Mouse (Mus musculus): ENCODE measurements at regions not wholly inside any gene's neighbourhood (a gene's known extent, or its start where the extent isn't known, plus 50 kb on each side); places are given as distances from the start of the nearest gene placed in this dataset.
"Not testable (repeated sequence)": the region's sequence is repeated elsewhere in the genome, so short reads cannot be mapped to it uniquely, and the experiment has no call there.

DNA sequence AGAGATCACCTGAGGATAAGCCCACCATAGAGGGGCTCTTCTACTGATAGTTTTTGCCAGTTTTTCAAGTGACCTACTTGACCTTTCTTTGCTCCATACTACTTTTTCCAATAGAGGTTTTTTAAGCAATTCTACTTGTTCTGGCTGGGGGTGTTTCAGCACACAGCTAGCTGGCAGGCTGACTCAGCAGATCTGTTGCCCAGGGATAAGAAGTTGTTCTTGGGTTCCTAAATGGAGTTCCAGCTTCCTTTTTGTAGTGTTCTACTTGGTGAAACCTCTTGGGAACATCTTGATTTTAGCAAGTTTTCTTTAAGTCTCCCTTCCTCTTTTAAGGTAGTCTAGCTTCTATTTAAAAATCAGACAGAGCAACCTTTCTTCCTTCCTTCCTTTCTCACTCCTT lies 61.0 kb downstream of the 4930474N05Rik start:
- DNase-seq (ENCODE audit: low spot score in 2 of 2): no peak

DNA sequence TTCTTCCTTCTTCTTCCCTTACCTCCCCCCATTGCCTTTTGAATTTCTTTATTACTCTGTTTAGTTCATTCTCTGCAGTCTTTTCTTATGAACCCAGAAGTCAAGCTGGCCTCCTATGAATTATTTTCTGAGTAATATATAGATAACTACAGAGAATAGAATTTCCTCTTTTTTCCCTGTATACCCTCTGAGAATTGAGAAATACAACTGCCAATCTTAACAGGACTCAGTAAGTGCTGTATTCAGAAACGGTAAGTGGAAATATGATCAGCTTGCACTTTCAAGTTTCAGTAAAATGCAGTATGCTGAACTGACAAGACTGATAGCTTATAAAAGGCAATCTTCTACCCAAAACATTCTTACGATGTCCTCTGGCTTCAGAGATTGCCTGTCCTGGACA lies 61.5 kb downstream of the 4930474N05Rik start:
- DNase-seq (ENCODE audit: low spot score in 2 of 2): no peak

- DNase-seq (ENCODE audit: low spot score in 2 of 2): no peak
These were observed 89.0 kb downstream of the 4930474N05Rik start for GRCm38 (mm10) chr14:36183701-36184100.

GRCm38 (mm10) chr14:36196517-36196916 lies 101.8 kb downstream of the 4930474N05Rik start:
- no peak for DNase-seq (ENCODE audit: low spot score in 2 of 2)

DNA sequence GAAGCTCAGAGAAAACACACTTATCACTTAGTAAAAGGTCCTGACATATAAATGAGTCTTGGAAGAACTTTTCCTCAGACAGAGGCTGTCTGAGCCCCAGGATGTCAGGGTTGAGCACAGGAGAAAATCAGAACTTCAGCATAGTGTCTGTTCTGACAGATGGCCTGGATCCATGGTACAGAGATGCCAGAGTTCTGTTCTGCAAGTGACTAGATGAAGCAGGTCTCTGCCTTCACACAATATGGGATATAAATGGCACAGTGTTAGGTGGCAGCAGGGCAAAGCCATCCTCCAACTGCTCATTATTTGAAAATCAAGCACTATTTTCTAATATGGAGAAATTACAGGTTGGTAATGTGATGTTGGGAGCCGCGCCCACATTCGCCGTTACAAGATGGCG lies 103.7 kb downstream of the 4930474N05Rik start:
- DNase-seq (ENCODE audit: low spot score in 2 of 2): no peak

- no peak for DNase-seq (ENCODE audit: low spot score in 2 of 2)
These were observed 109.1 kb downstream of the 4930474N05Rik start for GRCm38 (mm10) chr14:36203855-36204254.

DNA sequence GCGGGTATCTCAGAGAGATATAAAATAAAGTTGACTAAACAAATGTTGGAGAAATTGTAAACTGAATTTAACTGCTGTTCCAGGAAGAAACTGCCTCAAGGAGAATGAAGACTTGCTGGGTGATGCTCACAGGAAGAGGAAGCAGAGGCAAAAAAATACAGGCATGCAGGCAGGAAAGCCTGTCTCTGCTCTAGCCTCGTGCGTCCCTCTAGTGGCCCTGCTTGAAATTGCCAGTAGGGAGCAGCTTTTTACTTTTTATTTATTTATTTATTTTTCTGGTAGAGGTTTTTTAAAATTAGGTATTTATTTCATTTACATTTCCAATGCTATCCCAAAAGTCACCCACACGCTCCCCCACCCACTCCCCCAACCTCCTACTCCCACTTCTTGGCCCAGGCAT lies 118.1 kb downstream of the 4930474N05Rik start:
- DNase-seq (ENCODE audit: low spot score in 2 of 2): peak; percentile 52 to 67

- DNase-seq (ENCODE audit: low spot score in 2 of 2): no peak
These were observed 151.1 kb downstream of the 4930474N05Rik start for GRCm38 (mm10) chr14:36245849-36246248.

DNA sequence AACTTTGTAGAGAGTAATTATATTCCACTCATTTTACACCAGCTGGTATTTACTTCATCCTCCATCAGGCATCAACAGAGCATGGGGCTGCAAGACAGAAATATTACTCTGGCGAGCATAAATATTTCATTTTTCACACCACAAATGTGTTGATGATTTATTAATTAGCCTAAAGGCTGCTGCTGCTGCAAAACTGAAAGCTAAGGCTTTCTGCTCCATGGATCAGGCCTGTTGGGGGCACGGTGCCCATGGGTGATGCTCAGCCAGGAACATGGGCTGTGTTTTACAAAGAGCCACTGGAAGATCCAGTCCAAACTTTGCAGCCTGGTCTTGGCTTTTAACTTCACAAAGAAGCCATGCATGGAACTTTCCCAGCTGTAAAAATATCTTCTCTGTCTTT lies 167.4 kb downstream of the 4930474N05Rik start:
- no peak for DNase-seq (ENCODE audit: low spot score in 2 of 2)

DNA sequence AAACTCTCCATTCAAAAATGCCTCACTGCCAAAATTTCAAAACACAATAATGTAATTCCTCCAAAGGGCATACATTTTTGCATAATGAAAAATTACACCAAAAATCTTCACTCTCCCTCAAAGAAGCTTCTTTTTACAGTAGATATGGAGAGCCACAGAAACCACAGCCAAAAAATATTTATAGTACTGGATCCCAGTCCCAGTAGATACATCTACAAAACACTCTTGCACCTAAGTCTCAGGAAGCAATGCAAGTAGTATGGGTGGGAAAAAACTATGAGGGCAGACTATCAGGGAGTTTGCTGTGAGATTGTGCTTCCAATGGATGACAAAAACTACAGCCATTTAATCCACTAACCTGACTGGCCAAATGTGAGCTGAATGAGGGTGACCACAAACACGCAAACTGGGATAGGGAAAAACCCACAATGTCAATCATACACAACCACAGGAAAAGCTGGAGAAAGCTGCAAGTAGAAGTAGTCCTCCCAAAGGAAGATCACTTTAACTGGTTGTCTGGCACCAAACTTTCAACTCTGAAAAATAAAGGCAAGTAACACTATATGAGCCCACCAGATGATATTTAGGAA lies 189.2 kb downstream of the 4930474N05Rik start:
- DNase-seq (ENCODE audit: low spot score in 2 of 2): no peak

GRCm38 (mm10) chr14:36288697-36289286 lies 194.1 kb downstream of the 4930474N05Rik start:
- no peak for DNase-seq (ENCODE audit: low spot score in 2 of 2)

GRCm38 (mm10) chr14:36310324-36310723 lies 215.6 kb downstream of the 4930474N05Rik start:
- no peak for DNase-seq (ENCODE audit: low spot score in 2 of 2)

DNA sequence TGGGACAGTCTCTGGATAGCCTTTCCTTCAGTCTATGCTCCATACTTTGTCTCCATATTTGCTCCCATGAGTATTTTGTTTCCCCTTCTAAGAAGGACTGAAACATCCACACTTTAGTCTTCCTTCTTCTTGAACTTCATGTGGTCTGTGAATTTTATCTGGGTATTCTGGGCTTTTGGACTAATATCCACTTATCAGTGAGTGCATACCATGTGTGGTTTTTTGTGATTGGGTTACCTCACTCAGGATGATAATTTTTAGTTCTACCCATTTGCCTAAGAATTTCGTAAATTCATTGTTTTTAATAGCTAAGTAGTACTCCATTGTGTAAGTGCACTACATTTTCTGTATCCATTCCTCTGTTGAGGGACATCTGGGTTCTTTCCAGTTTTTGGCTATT lies 220.0 kb downstream of the 4930474N05Rik start:
- not testable (repeated sequence) for DNase-seq (ENCODE audit: low spot score in 2 of 2)

- no peak for DNase-seq (ENCODE audit: low spot score in 2 of 2)
These were observed 221.8 kb downstream of the 4930474N05Rik start for GRCm38 (mm10) chr14:36316418-36317111.

DNA sequence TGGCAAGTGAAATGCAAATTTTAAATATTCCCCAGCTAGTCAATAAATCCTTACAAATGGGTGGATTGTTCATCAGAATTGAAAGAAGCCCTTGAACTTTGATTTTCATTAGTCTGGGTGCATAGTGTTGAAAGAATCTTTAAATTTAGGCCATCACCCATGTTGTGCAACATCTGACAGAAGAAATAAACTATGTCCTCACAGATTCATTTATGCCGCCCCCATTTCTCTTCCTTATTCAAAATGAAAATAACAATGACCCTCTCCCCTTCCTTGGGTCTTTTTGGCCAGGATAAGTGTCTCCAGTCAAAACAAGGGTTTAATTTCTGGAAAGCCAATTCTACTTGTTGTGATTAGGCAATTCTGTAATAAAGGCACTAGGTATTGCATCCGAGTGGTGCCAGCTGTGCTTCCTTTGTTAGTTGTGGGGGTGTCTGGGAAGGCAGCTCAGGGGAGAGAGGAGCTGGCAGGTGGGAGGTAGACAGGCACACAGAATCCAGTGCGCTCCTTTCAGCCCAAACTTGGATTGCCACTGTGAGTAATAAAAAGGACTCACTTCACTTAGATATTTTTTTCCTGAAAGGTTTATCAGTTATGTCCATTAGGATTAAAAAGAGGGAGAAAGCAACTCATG lies 233.7 kb downstream of the 4930474N05Rik start:
- no peak for DNase-seq (ENCODE audit: low spot score in 2 of 2)

GRCm38 (mm10) chr14:36340832-36341231 lies 246.1 kb downstream of the 4930474N05Rik start:
- DNase-seq (ENCODE audit: low spot score in 2 of 2): no peak

All from cerebellum, postnatal 4 days (tissue).